Mouse (Mus musculus): ENCODE data around the gene Tmem88. TPM values are rescaled to one million over a fixed set of nuclear protein-coding genes. Genes with fewer than 3 reads are reported as not detected.

Tmem88 gene
- total and polyA plus RNA-seq, 3 experiments = 20.4 to 61.4 (median 21.4) TPM

DNA sequence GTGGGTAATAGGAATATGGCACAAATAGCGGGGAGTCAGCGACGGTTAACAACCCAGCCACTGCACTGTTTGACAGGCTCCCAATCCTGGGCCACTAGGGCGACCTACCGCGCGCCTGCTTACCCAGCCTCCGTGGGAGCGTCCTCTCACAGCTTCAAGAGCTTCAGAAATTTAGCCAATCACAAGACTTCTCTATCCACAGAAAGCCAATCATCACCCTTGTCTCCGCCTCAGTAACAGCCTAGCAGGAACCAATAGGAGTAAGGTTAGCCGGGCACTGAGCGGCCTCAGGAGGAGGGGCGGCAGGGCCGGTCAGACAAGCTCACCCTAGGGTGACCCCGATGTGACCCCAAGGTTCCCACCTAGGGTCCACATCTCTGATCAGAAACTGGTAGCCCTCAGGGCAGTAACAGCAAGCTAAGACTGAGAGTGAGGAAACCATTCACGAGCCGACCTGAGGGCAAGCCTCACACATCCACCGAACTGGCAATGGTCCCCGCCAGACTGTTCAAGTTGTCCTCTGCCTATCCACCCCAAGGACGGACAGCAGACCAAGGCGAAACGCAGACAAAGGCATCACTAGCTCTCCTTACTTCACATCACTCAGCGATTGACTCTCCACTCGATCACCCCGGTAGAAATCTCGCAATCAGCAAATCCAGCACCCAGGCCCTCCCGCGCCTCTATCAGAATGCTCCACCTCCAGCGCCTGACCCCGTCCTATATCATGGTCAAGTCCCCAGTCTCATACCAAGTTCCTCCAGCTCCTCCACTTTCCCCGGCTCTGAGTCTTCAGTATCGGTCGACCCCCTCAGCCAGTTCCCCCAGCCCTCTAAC, 10.7 kb upstream of the Tmem88 start:
- peaks cover 15% of the 10 kb centered on the region for H3K4me1 ChIP-seq (ENCODE audit: control insufficient read depth, insufficient read depth, low read length)
- DNase-seq = peak; percentile 84 to 91
- no peaks in the 10 kb centered on the region for H3K27me3 ChIP-seq (ENCODE audit: control insufficient read depth, insufficient read depth, low read length)
- WGBS = under 1% methylated on average over 33 of the region's 33 CpGs
- no peaks in the 10 kb centered on the region for H3K79me2 ChIP-seq (replicated peaks; ENCODE audit: control insufficient read depth, insufficient read depth, low read length)
- H3K36me3 ChIP-seq (ENCODE audit: control insufficient read depth, insufficient read depth, low read length) = peaks cover 7% of the 10 kb centered on the region; the same call in 1 of the 2 replicates
- intact Hi-C loops (cut with DNase I) = loop anchor here (10.0 kb wide), 1 partner anchor 304 kb away; no protein-coding TSS in a partner anchor
- H3K4me3 ChIP-seq = peak overlapping the region; percentile 80
- H3K9ac ChIP-seq (ENCODE audit: low read depth, low read length) = peak overlapping the region; percentile 84
- TF ChIP-seq CTCF (IDR thresholded peaks at IDR 0.05) (peak; percentile 45), EP300 (IDR thresholded peaks at IDR 0.05; ENCODE audit: insufficient read depth, low read depth, low read length) (0 out of 2 replicates have a peak, but pooled peaks have one; percentile 10), POLR2A (IDR thresholded peaks at IDR 0.05; ENCODE audit: insufficient read depth, low read depth, low read length) (peak; percentile 76)
- H3K27ac ChIP-seq = peak overlapping the region; percentile 90

DNA sequence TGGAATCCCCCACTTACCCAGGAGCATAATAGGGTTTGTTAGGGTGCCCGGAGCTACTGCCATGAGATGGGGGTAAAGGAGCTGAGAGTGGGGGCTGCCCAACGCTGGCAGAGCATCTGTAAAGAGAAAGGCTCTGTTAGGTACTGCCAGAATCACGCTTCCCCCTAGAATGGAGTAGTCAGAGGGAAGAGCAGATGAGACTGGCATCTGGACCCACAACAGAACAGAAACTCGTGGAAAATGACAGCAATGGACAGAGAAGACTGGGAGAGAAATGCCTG, 9.6 kb upstream of the Tmem88 start:
- intact Hi-C loops (cut with DNase I) = loop anchor here (2.0 to 10.0 kb wide), 2 partner anchors 13 to 303 kb away; no protein-coding TSS in a partner anchor
- Histone ChIP-seq H3K36me3 (ENCODE audit: control insufficient read depth, insufficient read depth, low read length) (peaks cover 7% of the 10 kb centered on the region; the same call in 1 of the 2 replicates), H3K27me3 (ENCODE audit: control insufficient read depth, insufficient read depth, low read length) (no peaks in the 10 kb centered on the region), H3K79me2 (replicated peaks; ENCODE audit: control insufficient read depth, insufficient read depth, low read length) (no peaks in the 10 kb centered on the region), H3K4me1 (ENCODE audit: control insufficient read depth, insufficient read depth, low read length) (peaks cover 12% of the 10 kb centered on the region), H3K4me3 (no peak overlapping the region), H3K27ac (no peak overlapping the region), H3K9ac (ENCODE audit: low read depth, low read length) (no peak overlapping the region)
- 76% methylated on average over 4 of the region's 4 CpGs for WGBS
- DNase-seq = no peak
- no peak for TF ChIP-seq CTCF (IDR thresholded peaks at IDR 0.05)

DNA sequence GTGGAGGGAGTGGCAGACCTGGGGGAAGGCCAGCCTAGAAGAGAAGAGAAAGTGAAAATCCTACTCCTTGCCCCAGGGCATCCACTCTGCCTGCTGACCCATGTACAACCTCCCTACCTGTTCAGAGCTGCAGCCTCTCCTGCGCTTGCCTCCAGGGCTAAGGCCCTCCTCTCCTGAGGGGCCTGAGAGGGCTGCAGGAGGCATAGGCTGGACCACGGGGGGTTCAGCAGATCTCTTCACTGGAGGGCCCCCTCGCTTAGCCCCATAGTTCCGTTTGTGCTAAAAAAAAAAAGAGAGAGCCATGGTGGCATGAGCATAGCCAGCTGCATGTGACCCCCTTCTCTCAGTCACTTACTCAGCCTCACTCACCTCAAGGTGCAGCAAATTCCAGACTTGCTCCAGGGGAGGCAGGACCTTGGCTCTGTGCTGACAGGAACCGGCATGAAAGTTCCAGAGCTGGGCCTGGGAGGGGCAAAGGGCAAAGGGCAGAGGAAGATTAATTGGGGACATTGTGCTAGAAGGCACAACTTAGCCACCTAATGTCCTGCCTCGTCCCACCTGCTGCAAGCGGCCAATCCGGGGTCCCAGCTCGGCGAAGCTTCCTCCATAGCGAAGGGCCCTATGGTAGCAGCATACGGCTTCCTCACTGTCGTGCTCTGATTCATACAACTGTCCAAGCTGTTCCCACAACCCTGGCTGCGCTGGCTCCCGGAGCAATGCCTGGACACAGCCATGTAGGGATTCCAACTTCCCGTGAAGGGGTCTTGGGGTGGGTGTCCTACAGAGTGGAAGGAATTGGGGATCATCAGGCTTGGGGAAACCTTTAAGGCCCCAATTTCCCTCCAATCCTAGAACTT, 9.1 kb upstream of the Tmem88 start:
- Histone ChIP-seq H3K9ac (ENCODE audit: low read depth, low read length) (no peak overlapping the region), H3K79me2 (replicated peaks; ENCODE audit: control insufficient read depth, insufficient read depth, low read length) (no peaks in the 10 kb centered on the region), H3K4me3 (no peak overlapping the region), H3K27ac (no peak overlapping the region), H3K4me1 (ENCODE audit: control insufficient read depth, insufficient read depth, low read length) (peaks cover 8% of the 10 kb centered on the region), H3K36me3 (ENCODE audit: control insufficient read depth, insufficient read depth, low read length) (peaks cover 6% of the 10 kb centered on the region; the same call in 1 of the 2 replicates), H3K27me3 (ENCODE audit: control insufficient read depth, insufficient read depth, low read length) (no peaks in the 10 kb centered on the region)
- no peak for TF ChIP-seq EP300 (IDR thresholded peaks at IDR 0.05; ENCODE audit: insufficient read depth, low read depth, low read length)
- no peak for TF ChIP-seq CTCF (IDR thresholded peaks at IDR 0.05)
- TF ChIP-seq POLR2A (IDR thresholded peaks at IDR 0.05; ENCODE audit: insufficient read depth, low read depth, low read length) = no peak
- WGBS = 87% methylated on average over 16 of the region's 16 CpGs
- intact Hi-C loops (cut with DNase I) = loop anchor here (2.0 to 10.0 kb wide), 2 partner anchors 14 to 302 kb away; no protein-coding TSS in a partner anchor
- DNase-seq = no peak

DNA sequence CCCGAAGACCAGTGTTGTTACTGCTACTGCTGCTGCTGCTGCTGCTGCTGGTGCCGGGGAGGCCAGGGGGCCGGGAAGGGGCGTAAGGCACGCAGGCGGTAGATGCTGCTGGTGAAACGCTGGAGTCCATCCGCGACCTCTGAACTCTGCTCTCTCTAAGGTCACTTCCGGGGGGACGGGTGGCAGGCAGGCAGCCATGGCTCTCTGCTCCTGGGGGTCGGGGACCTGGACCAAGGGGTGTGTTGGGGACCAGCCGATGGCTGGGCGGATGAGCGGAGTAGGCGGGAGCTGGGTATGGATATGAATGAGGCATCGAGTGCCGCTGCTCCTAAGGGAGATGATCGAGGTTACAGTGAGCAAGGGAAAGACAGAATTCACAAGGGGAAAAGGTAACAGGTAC, 8.2 kb upstream of the Tmem88 start:
- peaks cover 3% of the 10 kb centered on the region; the same call in 1 of the 2 replicates for H3K36me3 ChIP-seq (ENCODE audit: control insufficient read depth, insufficient read depth, low read length)
- TF ChIP-seq POLR2A (IDR thresholded peaks at IDR 0.05; ENCODE audit: insufficient read depth, low read depth, low read length) = no peak
- TF ChIP-seq CTCF (IDR thresholded peaks at IDR 0.05) = no peak
- no peak for TF ChIP-seq EP300 (IDR thresholded peaks at IDR 0.05; ENCODE audit: insufficient read depth, low read depth, low read length)

DNA sequence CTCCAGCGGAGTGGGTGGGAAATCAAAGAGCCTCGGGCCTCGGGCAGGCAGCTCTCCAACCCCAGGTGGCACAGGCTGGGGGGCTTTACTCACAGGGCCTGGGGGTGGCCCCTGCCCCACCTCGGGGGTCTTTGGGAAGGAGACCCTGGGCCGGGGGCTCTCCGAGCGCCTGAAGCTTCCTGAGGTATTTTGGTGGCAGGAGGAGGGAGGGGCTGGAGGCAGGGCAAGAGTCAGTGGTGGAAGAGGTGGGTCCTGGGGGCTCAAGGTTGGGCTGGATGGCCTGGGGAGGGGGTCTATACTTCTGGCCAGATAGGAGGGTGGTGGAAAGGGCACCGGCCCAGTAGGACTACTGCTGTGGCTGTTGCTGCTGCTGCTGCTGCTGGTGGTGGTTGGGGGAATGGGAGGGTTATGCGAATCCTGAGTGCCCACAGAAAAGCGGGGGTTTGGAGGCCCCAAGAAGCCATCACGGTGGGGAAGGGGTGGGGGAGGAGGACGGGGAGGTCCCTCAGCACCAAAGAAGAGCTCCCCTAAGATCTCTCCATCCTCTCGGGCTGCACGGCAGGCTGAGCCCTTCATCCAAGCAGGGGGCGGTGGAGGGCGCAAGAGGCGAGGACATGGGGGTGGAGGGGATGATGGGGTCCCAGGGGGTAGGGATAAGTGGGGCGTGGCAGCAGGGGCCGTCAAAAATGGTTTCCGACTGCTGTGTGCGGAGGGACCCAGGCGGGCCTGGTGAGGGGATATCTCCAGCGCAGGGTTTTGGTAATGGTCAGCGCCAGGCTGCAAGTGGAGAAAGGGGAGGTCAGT, 7.6 kb upstream of the Tmem88 start:
- TF ChIP-seq EP300 (IDR thresholded peaks at IDR 0.05; ENCODE audit: insufficient read depth, low read depth, low read length) (no peak), CTCF (IDR thresholded peaks at IDR 0.05) (no peak), POLR2A (IDR thresholded peaks at IDR 0.05; ENCODE audit: insufficient read depth, low read depth, low read length) (no peak)
- no peak for DNase-seq
- H3K4me3 ChIP-seq = no peak overlapping the region
- H3K79me2 ChIP-seq (replicated peaks; ENCODE audit: control insufficient read depth, insufficient read depth, low read length) = no peaks in the 10 kb centered on the region
- peaks cover 7% of the 10 kb centered on the region for H3K4me1 ChIP-seq (ENCODE audit: control insufficient read depth, insufficient read depth, low read length)
- intact Hi-C loops (cut with DNase I) = loop anchor here (2.0 to 10.0 kb wide), 2 partner anchors 15 to 301 kb away; no protein-coding TSS in a partner anchor
- no peak overlapping the region for H3K27ac ChIP-seq
- peaks cover 3% of the 10 kb centered on the region; the same call in 1 of the 2 replicates for H3K36me3 ChIP-seq (ENCODE audit: control insufficient read depth, insufficient read depth, low read length)
- no peak overlapping the region for H3K9ac ChIP-seq (ENCODE audit: low read depth, low read length)
- no peaks in the 10 kb centered on the region for H3K27me3 ChIP-seq (ENCODE audit: control insufficient read depth, insufficient read depth, low read length)
- 92% methylated on average over 24 of the region's 24 CpGs for WGBS

More for the DNA sequence above, 8.2 kb upstream of the Tmem88 start:
- DNase-seq = no peak
- no peak overlapping the region for H3K9ac ChIP-seq (ENCODE audit: low read depth, low read length)
- peaks cover 7% of the 10 kb centered on the region for H3K4me1 ChIP-seq (ENCODE audit: control insufficient read depth, insufficient read depth, low read length)
- no peak overlapping the region for H3K27ac ChIP-seq
- intact Hi-C loops (cut with DNase I) = loop anchor here (2.0 to 10.0 kb wide), 2 partner anchors 15 to 301 kb away; no protein-coding TSS in a partner anchor
- 87% methylated on average over 19 of the region's 19 CpGs for WGBS
- no peaks in the 10 kb centered on the region for H3K79me2 ChIP-seq (replicated peaks; ENCODE audit: control insufficient read depth, insufficient read depth, low read length)
- H3K27me3 ChIP-seq (ENCODE audit: control insufficient read depth, insufficient read depth, low read length) = no peaks in the 10 kb centered on the region
- no peak overlapping the region for H3K4me3 ChIP-seq
